Mouse (Mus musculus) limb, embryonic 14.5 days (tissue): ENCODE data around the gene Eva1c. TPM values are rescaled to one million over a fixed set of nuclear protein-coding genes. Genes with fewer than 3 reads are reported as not detected.

Source experiments
- ATAC-seq: fragments of 200-750 bp; cut with Nextera tagmentation; 2 replicates; pipeline ENCODE4 v1.8.0; 2017; ENCODE audit warnings: low read depth, moderate number of reproducible peaks, moderate TSS enrichment; ENCODE audit not compliant: low FRiP score
- DNase-seq: peaks from one replicate; pipeline ENCODE4 v3.0.0-alpha.2; 2015; ENCODE audit warnings: low spot score
- H3K27ac ChIP-seq: fragments of 300-500 bp; sonication (generic); replicated peaks from 2 replicates; pipeline ENCODE4 v1.5.1; 2014; ENCODE audit warnings: low read depth, mild to moderate bottlenecking, low read length, moderate library complexity, mixed read lengths
- H3K27me3 ChIP-seq: fragments of 300-500 bp; sonication (generic); 2 replicates; pipeline ENCODE4 v1.6.1; 2014; ENCODE audit warnings: low read length, mixed read lengths; ENCODE audit not compliant: control insufficient read depth, insufficient read depth
- H3K36me3 ChIP-seq: fragments of 300-500 bp; sonication (generic); 2 replicates; pipeline ENCODE4 v1.6.1; 2014; ENCODE audit warnings: mild to moderate bottlenecking, low read length, moderate library complexity, mixed read lengths; ENCODE audit not compliant: control insufficient read depth, insufficient read depth
- H3K4me1 ChIP-seq: fragments of 300-500 bp; sonication (generic); 2 replicates; pipeline ENCODE4 v1.6.1; 2014; ENCODE audit warnings: antibody characterized with exemption, low read length, mixed read lengths; ENCODE audit not compliant: control insufficient read depth, insufficient read depth
- H3K4me2 ChIP-seq: fragments of 300-500 bp; sonication (generic); replicated peaks from 2 replicates; pipeline ENCODE4 v1.6.1; 2014; ENCODE audit warnings: low read depth, mild to moderate bottlenecking, low read length, moderate library complexity; ENCODE audit not compliant: severe bottlenecking
- H3K4me3 ChIP-seq: fragments of 300-500 bp; sonication (generic); replicated peaks from 2 replicates; pipeline ENCODE4 v1.5.1; 2014; ENCODE audit warnings: low read length
- H3K9ac ChIP-seq: fragments of 300-500 bp; sonication (generic); 2 replicates; pipeline ENCODE4 v1.6.1; 2014; ENCODE audit warnings: mild to moderate bottlenecking, low read depth, low read length, moderate library complexity; ENCODE audit not compliant: severe bottlenecking
- H3K9me3 ChIP-seq: fragments of 300-500 bp; sonication (generic); 2 replicates; pipeline ENCODE4 v1.6.1; 2016; ENCODE audit warnings: low read length; ENCODE audit not compliant: control insufficient read depth
- POLR2A ChIP-seq: fragments of 200-500 bp; IDR thresholded peaks from 2 replicates; pipeline ENCODE4 v1.8.0; 2012; ENCODE audit warnings: inconsistent platforms, mild to moderate bottlenecking, moderate library complexity, borderline replicate concordance; ENCODE audit not compliant: insufficient read depth, insufficient read length; ENCODE audit errors: extremely low read depth
- WGBS: fragments of 180-500 bp; shearing (Covaris S2); extraction: QIAGEN DNeasy Blood & Tissue Kit; methylation state at CpG from one replicate; pipeline ENCODE4 v1.1.7; 2014; 5-methylcytosine and 5-hydroxymethylcytosine counted together
- polyA plus RNA-seq, 2 experiments: library from polyadenylated mRNA; depleted of rRNA in 1 of 2; stranded (reverse) in 1 of 2; unstranded in 1 of 2; fragments of >200 nt; fragmentation: Nextera tagmentation in 1 of 2; extraction: Ambion mirVana in 1 of 2; gene quantifications; 2 replicates each; pipeline versions ENCODE4 v1.2.1 to v1.2.3; 2012 to 2014

Eva1c gene
- polyA plus RNA-seq, 2 experiments: 1.4 to 2.6 TPM

GRCm38 (mm10) chr16:90927446-90927845 lies 100.9 kb downstream of the Eva1c start:
- Histone ChIP-seq H3K9me3 (no peaks in the 10 kb centered on the region), H3K36me3 (peaks cover 17% of the 10 kb centered on the region), H3K4me1 (no peaks in the 10 kb centered on the region), H3K27me3 (no peaks in the 10 kb centered on the region), H3K4me3 (no peak overlapping the region), H3K4me2 (no peak overlapping the region), H3K9ac (no peak overlapping the region), H3K27ac (no peak overlapping the region)
- WGBS: 82% methylated on average over 4 of the region's 4 CpGs
- DNase-seq (no peak), ATAC-seq (no peak)
- no peak for TF ChIP-seq POLR2A

GRCm38 (mm10) chr16:90933534-90934176 lies 107.1 kb downstream of the Eva1c start:
- DNase-seq (peak; percentile 13), ATAC-seq (no peak)
- H3K4me2 ChIP-seq: peak overlapping the region; percentile 75
- 25% methylated on average over 13 of the region's 13 CpGs for WGBS
- peaks cover 3% of the 10 kb centered on the region; the same call in 1 of the 2 replicates for H3K4me1 ChIP-seq
- peak overlapping the region; percentile 83 for H3K27ac ChIP-seq
- H3K9me3 ChIP-seq: no peaks in the 10 kb centered on the region
- H3K4me3 ChIP-seq: peak overlapping the region; percentile 82
- H3K27me3 ChIP-seq: no peaks in the 10 kb centered on the region
- peaks cover 15% of the 10 kb centered on the region for H3K36me3 ChIP-seq
- peak overlapping the region; percentile 71 for H3K9ac ChIP-seq
- no peak for TF ChIP-seq POLR2A

GRCm38 (mm10) chr16:90934193-90934686 lies 107.7 kb downstream of the Eva1c start:
- H3K9me3 ChIP-seq: no peaks in the 10 kb centered on the region

GRCm38 (mm10) chr16:90934687-90935328 lies 108.3 kb downstream of the Eva1c start, which contains the start of gene Cfap298:
TSS of gene Cfap298 (minus strand) at chr16:90935114.
- H3K36me3 ChIP-seq: peaks cover 15% of the 10 kb centered on the region
- peak within 1 kb of the TSS; percentile 83 for H3K27ac ChIP-seq
- peak; percentile 96 for DNase-seq
- ATAC-seq: peak; percentile 97
- no peaks in the 10 kb centered on the region for H3K27me3 ChIP-seq
- H3K9ac ChIP-seq: peak within 1 kb of the TSS; percentile 71
- TF ChIP-seq POLR2A: no peak
- no peaks in the 10 kb centered on the region for H3K9me3 ChIP-seq
- H3K4me2 ChIP-seq: peak within 1 kb of the TSS; percentile 75
- WGBS: 0% methylated on average over 56 of the region's 56 CpGs
- peak within 1 kb of the TSS; percentile 82 for H3K4me3 ChIP-seq
- peaks cover 3% of the 10 kb centered on the region; the same call in 1 of the 2 replicates for H3K4me1 ChIP-seq

More at GRCm38 (mm10) chr16:90934193-90934686, 107.7 kb downstream of the Eva1c start:
- Histone ChIP-seq H3K27me3 (no peaks in the 10 kb centered on the region), H3K4me3 (peak overlapping the region; percentile 82), H3K36me3 (peaks cover 15% of the 10 kb centered on the region), H3K27ac (peak overlapping the region; percentile 83), H3K4me2 (peak overlapping the region; percentile 75), H3K4me1 (peaks cover 3% of the 10 kb centered on the region; the same call in 1 of the 2 replicates), H3K9ac (peak overlapping the region; percentile 71)
- DNase-seq: peak; percentile 52
- TF ChIP-seq POLR2A: 0 out of 2 replicates have a peak, but pooled peaks have one; percentile 6
- under 1% methylated on average over 38 of the region's 38 CpGs for WGBS
- ATAC-seq: peak; percentile 38; the same call in 1 of the 2 replicates

GRCm38 (mm10) chr16:90941246-90941645 lies 114.7 kb downstream of the Eva1c start:
- Histone ChIP-seq H3K9me3 (no peaks in the 10 kb centered on the region), H3K27me3 (no peaks in the 10 kb centered on the region), H3K4me1 (no peaks in the 10 kb centered on the region), H3K36me3 (peaks cover 34% of the 10 kb centered on the region), H3K9ac (no peak overlapping the region), H3K27ac (no peak overlapping the region), H3K4me3 (no peak overlapping the region), H3K4me2 (no peak overlapping the region)
- ATAC-seq (no peak), DNase-seq (no peak)
- 93% methylated on average over 7 of the region's 7 CpGs for WGBS
- TF ChIP-seq POLR2A: no peak
